In the genomic region with DNA sequence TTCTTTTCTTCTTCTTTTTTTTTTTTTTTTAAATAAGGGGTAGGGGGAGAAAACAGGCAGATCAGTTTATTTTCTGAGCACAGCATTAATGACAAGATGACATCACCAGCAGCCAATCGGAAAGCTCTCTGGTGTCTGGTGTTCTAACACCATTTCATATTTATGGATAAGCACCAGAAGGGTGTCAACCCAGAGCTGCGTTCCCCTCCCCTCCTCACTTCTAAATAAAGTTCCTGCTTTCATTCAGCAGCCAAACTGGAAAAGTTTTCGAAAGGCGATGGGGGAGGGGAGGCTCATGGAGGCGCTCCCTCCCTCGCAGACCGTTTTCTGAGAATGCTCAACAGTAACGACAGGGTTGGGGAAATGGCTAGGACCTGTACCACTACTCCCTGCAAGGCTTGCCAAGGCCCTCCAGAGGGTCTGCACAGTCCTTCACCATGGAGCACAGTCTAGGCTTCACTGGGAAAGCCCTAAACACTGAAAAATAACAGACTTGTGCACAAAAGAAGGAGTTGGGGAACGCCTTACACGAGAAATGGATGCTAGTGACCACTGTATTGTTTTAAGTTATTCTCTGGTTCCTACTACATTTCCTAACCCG, we compare ENCODE assay signal across 8 mouse cellular contexts.
DNase-seq lines count a peak whose midpoint lies in the region; ATAC-seq and TF ChIP-seq lines count a peak whose summit lies in the region.

No protein-coding gene starts in this region.

- H3K9me3 ChIP-seq in forebrain, embryonic 11.5 days (ENCODE audit: control insufficient read depth, low read length), result no peaks in the 10 kb centered on the region
- no peaks in the 10 kb centered on the region for H3K9me3 ChIP-seq in heart, postnatal 0 days (replicated peaks; ENCODE audit: control insufficient read depth, low read length)

- 31% methylated on average over 11 of the region's 11 CpGs for WGBS in forebrain, embryonic 11.5 days
- WGBS in heart, postnatal 0 days, result 22% methylated on average over 11 of the region's 11 CpGs

- 0 out of 2 replicates have a peak overlapping the region, but pooled peaks have one; percentile 24 for H3K4me2 ChIP-seq in forebrain, embryonic 11.5 days (ENCODE audit: low read depth, low read length, severe bottlenecking)
- H3K4me2 ChIP-seq in heart, postnatal 0 days (ENCODE audit: low read depth, low read length), result peak overlapping the region; percentile 48

- H3K4me1 ChIP-seq in forebrain, embryonic 11.5 days (replicated peaks; ENCODE audit: control insufficient read depth, insufficient read depth, low read length), result peaks cover 41% of the 10 kb centered on the region
- peaks cover 38% of the 10 kb centered on the region for H3K4me1 ChIP-seq in heart, postnatal 0 days (ENCODE audit: control insufficient read depth, insufficient read depth)

- peak; percentile 34 for ATAC-seq in forebrain, embryonic 11.5 days (replicated peaks; ENCODE audit: low FRiP score)
- no peak for ATAC-seq in heart, postnatal 0 days (ENCODE audit: insufficient read depth, low read depth)

- no peak overlapping the region for H3K4me3 ChIP-seq in forebrain, embryonic 11.5 days (ENCODE audit: low read depth, low read length)
- peak overlapping the region; percentile 14; the same call in 1 of the 2 replicates for H3K4me3 ChIP-seq in heart, postnatal 0 days (ENCODE audit: low read depth, low read length)

- no peak for TF ChIP-seq CTCF in heart, postnatal 0 days (IDR thresholded peaks at IDR 0.05; ENCODE audit: low read depth)

- intact Hi-C loops in left cerebral cortex, postnatal 36 days (cut with DNase I), result no loop called here

- DNase-seq in kidney, postnatal 14 days, result peak; percentile 27
- DNase-seq in kidney, adult 9 months, result no peak
- peak; percentile 57 for DNase-seq in forebrain, embryonic 11.5 days (ENCODE audit: low spot score)
- peak; percentile 59 for DNase-seq in heart, postnatal 0 days (ENCODE audit: low spot score)
- DNase-seq in left cerebral cortex, postnatal 36 days (ENCODE audit: low spot score in 2 of 2), result peak; percentile 47 to 58
- peak; percentile 86 to 94 for DNase-seq in right cerebral cortex, postnatal 10 days (ENCODE audit: low spot score in 2 of 2)
- no peak for DNase-seq in yolk sac, embryonic 10.5 days (ENCODE audit: low spot score)
- DNase-seq in MN1 (ENCODE audit: low spot score), result no peak

- peak overlapping the region; percentile 70 for H3K27ac ChIP-seq in forebrain, embryonic 11.5 days (ENCODE audit: low read depth, low read length)
- H3K27ac ChIP-seq in heart, postnatal 0 days (ENCODE audit: low read depth), result peak overlapping the region; percentile 52

- no peaks in the 10 kb centered on the region for H3K36me3 ChIP-seq in forebrain, embryonic 11.5 days (ENCODE audit: control insufficient read depth, insufficient read depth, low read length)
- H3K36me3 ChIP-seq in heart, postnatal 0 days (replicated peaks; ENCODE audit: control insufficient read depth, insufficient read depth, low read length), result no peaks in the 10 kb centered on the region

- H3K27me3 ChIP-seq in forebrain, embryonic 11.5 days (ENCODE audit: control insufficient read depth, insufficient read depth, low read length), result no peaks in the 10 kb centered on the region
- H3K27me3 ChIP-seq in heart, postnatal 0 days (ENCODE audit: control insufficient read depth, insufficient read depth, low read length), result no peaks in the 10 kb centered on the region

- peak overlapping the region; percentile 36; the same call in 1 of the 2 replicates for H3K9ac ChIP-seq in forebrain, embryonic 11.5 days (ENCODE audit: low read length)
- H3K9ac ChIP-seq in heart, postnatal 0 days (replicated peaks; ENCODE audit: low read depth, low read length), result no peak overlapping the region; the same call in 1 of the 2 replicates

- TF ChIP-seq EP300 in heart, postnatal 0 days (IDR thresholded peaks at IDR 0.05; ENCODE audit: low read depth), result no peak

Comparison
In these comparisons a context has a peak if more than half of its experiments do, and no peak if none do; other contexts are left out.
1. DNase-seq: peak in kidney, postnatal 14 days (single experiment), forebrain, embryonic 11.5 days (single experiment), heart, postnatal 0 days (single experiment), left cerebral cortex, postnatal 36 days (2 of 2) and right cerebral cortex, postnatal 10 days (2 of 2); none in kidney, adult 9 months (single experiment), yolk sac, embryonic 10.5 days (single experiment) and MN1 (single experiment).